Mouse (Mus musculus) C2C12 (cell line): ENCODE measurements at regions not wholly inside any gene's neighbourhood (a gene's known extent, or its start where the extent isn't known, plus 50 kb on each side); places are given as distances from the start of the nearest gene placed in this dataset.
"Not testable (repeated sequence)": the region's sequence is repeated elsewhere in the genome, so short reads cannot be mapped to it uniquely, and the experiment has no call there.

Source experiments
- CTCF ChIP-seq: IDR thresholded peaks from one replicate; pipeline ENCODE4 v1.5.1; 2011; ENCODE audit not compliant: control insufficient read depth, insufficient read depth, insufficient read length
- MAX ChIP-seq: IDR thresholded peaks from one replicate; pipeline ENCODE4 v1.6.1; 2011; ENCODE audit warnings: mild to moderate bottlenecking, control low read depth
- MYOG ChIP-seq: IDR thresholded peaks from one replicate; pipeline ENCODE4 v1.6.1; 2011; ENCODE audit not compliant: control insufficient read depth, insufficient read length; ENCODE audit errors: extremely low read depth

GRCm38 (mm10) chr14:53324367-53324766 lies 828.8 kb upstream of the Olfr1507 start:
- not testable (repeated sequence) for TF ChIP-seq CTCF, MAX, MYOG
